Mouse (Mus musculus): ENCODE data around the gene Picalm.

- TF ChIP-seq CTCF (IDR thresholded peaks at IDR 0.05; ENCODE audit: borderline replicate concordance, control insufficient read depth, extremely low read depth, insufficient read depth, low read length, poor library complexity) (no peak), POLR2A (IDR thresholded peaks at IDR 0.05; ENCODE audit: control insufficient read depth, extremely low read depth, insufficient read depth, low read length, poor library complexity) (no peak)
Measured at GRCm38 (mm10) chr7:90099248-90099647, 30.8 kb upstream of the Picalm start.

Data from thymus, adult 2 months (tissue).